Mouse (Mus musculus): ENCODE results near the gene Papolb.

DNA sequence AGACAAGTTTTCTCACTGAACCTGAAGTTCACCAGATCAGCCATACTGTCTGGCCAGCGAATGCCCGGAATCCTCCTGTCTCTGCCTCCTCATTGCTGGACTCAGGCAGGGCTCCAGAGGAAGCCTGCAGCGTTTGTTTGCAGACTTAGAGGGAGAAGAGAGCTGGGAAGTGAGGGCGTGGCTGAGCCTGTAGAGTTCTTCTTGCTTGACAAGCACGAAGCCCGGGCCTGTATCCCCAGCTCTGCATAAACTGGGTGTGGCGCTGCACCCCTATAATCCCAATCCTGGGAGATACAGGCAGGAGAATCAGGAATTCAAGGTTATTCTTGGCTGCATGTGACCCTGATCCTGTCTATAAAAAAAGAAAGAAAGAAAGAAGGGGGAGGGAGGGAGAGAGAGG, 30.4 kb upstream of the Papolb start:
- TF ChIP-seq CTCF (IDR thresholded peaks at IDR 0.05; ENCODE audit: insufficient read depth, low read length) (no peak), POLR2A (IDR thresholded peaks at IDR 0.05; ENCODE audit: borderline replicate concordance, extremely low read depth, low read depth, low read length) (no peak)

Measured in lung, adult 2 months (tissue).